Mouse (Mus musculus) kidney, embryonic 16.5 days (tissue): ENCODE results near the gene Eefsec. TPM values are rescaled to one million over a fixed set of nuclear protein-coding genes. Genes with fewer than 3 reads are reported as not detected.

Experiments used
- ATAC-seq: fragments of 200-750 bp; cut with Nextera tagmentation; 2 replicates; pipeline ENCODE4 v1.8.0; 2017; ENCODE audit warnings: moderate TSS enrichment; ENCODE audit not compliant: low FRiP score, low TSS enrichment
- H3K27ac ChIP-seq: fragments of 300-500 bp; sonication (generic); 2 replicates; pipeline ENCODE4 v1.5.1; 2014; ENCODE audit warnings: low read length
- H3K27me3 ChIP-seq: fragments of 300-500 bp; sonication (generic); 2 replicates; pipeline ENCODE4 v1.6.1; 2014; ENCODE audit warnings: low read length, control low read depth, mixed read lengths; ENCODE audit not compliant: insufficient read depth
- H3K36me3 ChIP-seq: fragments of 300-500 bp; sonication (generic); 2 replicates; pipeline ENCODE4 v1.6.1; 2014; ENCODE audit warnings: low read length, control low read depth, mixed read lengths; ENCODE audit not compliant: insufficient read depth
- H3K4me1 ChIP-seq: fragments of 300-500 bp; sonication (generic); 2 replicates; pipeline ENCODE4 v1.6.1; 2014; ENCODE audit warnings: low read length, control low read depth, mixed read lengths; ENCODE audit not compliant: insufficient read depth
- H3K4me2 ChIP-seq: fragments of 300-500 bp; sonication (generic); replicated peaks from 2 replicates; pipeline ENCODE4 v1.6.1; 2014; ENCODE audit warnings: low read depth, low read length
- H3K4me3 ChIP-seq: fragments of 300-500 bp; sonication (generic); 2 replicates; pipeline ENCODE4 v1.5.1; 2014; ENCODE audit warnings: mild to moderate bottlenecking, low read length
- H3K9ac ChIP-seq: fragments of 300-500 bp; sonication (generic); replicated peaks from 2 replicates; pipeline ENCODE4 v1.6.1; 2014; ENCODE audit warnings: low read length
- H3K9me3 ChIP-seq: fragments of 300-500 bp; sonication (generic); 2 replicates; pipeline ENCODE4 v1.6.1; 2016; ENCODE audit warnings: low read length, control low read depth
- WGBS: fragments of 180-500 bp; shearing (Covaris S2); extraction: QIAGEN DNeasy Blood & Tissue Kit; methylation state at CpG from one replicate; pipeline ENCODE4 v1.1.7; 2014; 5-methylcytosine and 5-hydroxymethylcytosine counted together
- polyA plus RNA-seq: library from polyadenylated mRNA; unstranded; fragments of >200 nt; fragmentation: Nextera tagmentation; extraction: Ambion mirVana; gene quantifications from 2 replicates; pipeline ENCODE4 v1.2.1, GENCODE M21; 2015

Gene Eefsec
- polyA plus RNA-seq, 1 experiment from 2014 or later: 36.8 TPM

DNA sequence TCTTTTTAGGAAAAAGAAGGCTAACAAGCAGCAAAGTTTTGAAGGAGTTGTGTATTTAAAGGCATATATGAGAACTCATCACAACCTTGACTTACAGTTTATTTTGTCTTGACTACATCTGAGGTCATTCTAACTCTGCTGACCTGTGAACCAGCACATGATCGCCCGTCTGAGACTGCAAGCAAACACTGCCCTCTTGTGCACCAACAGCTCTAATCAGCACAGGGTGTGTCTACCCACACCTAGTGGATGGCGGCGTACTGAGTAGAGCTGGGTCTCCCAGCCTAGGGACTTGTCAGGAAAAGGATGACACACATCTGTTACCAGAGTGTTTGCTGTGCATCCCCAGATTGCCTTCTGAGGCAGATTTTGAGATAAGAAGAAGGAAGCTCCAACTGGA lies 15.1 kb downstream of the Eefsec start:
- H3K36me3 ChIP-seq: no peaks in the 10 kb centered on the region
- no peak overlapping the region for H3K4me2 ChIP-seq
- H3K9me3 ChIP-seq: no peaks in the 10 kb centered on the region
- H3K4me1 ChIP-seq: peaks cover 6% of the 10 kb centered on the region
- no peak overlapping the region for H3K4me3 ChIP-seq
- no peak overlapping the region for H3K9ac ChIP-seq
- no peak overlapping the region for H3K27ac ChIP-seq
- 10% methylated on average over 4 of the region's 4 CpGs for WGBS
- ATAC-seq: peak; percentile 57; the same call in 1 of the 2 replicates
- H3K27me3 ChIP-seq: no peaks in the 10 kb centered on the region

DNA sequence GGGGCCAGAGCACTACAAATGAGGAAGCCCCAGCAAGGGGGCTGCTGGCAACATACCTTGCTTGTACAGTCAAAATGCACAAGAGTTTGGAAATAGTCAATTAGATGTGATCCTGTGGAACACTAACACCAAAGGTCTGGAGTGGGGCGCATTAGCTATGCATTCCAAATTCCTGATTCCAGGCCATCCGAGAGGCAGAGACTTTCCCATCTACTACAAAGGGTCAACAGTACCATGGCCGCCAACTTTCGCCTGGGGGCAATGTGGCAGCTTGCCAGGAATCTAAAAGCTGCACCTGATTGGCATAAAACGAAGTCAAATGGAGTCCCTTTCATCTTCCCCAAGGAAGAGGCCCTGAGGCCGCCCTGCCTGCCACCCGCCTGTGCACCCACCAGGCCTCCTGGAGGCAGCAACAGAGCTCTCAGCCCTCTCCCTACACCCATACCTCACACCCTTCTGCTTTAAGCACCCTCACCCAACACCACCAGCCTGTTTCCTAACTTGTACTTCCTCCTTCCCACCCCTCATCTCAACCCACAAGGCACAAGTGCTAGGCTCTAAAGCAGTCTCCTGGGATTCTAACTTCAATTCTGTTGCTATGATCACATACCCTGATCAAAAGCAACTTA lies 30.1 kb downstream of the Eefsec start:
- Histone ChIP-seq H3K27ac (peak overlapping the region; percentile 80), H3K4me2 (no peak overlapping the region), H3K36me3 (no peaks in the 10 kb centered on the region), H3K4me1 (peaks cover 9% of the 10 kb centered on the region; the same call in 1 of the 2 replicates), H3K9me3 (no peaks in the 10 kb centered on the region), H3K27me3 (no peaks in the 10 kb centered on the region), H3K9ac (no peak overlapping the region), H3K4me3 (no peak overlapping the region)
- 66% methylated on average over 7 of the region's 7 CpGs for WGBS
- peak; percentile 73 for ATAC-seq

DNA sequence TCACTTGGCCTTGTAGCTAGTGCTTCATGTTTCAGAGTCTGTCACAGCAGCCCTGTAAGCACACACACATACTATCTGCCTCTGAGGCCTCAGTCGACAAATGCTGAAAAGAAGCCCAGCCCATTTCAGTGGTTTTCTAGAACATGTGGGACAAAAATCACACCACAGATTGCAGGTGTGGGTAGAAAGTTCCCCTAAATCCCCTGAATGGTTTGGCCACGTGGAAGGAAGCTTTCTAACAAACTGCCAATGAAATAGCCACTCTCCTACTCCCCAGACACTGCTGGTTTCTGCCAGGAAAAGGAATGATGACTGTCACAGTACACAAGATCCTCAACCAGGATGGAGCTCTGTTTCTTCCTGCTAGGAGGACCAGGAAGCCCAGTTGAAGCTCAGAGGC lies 33.7 kb downstream of the Eefsec start:
- 53% methylated on average over 2 of the region's 2 CpGs for WGBS
- H3K27ac ChIP-seq: no peak overlapping the region
- H3K4me3 ChIP-seq: no peak overlapping the region
- H3K9me3 ChIP-seq: no peaks in the 10 kb centered on the region
- H3K9ac ChIP-seq: no peak overlapping the region
- no peak for ATAC-seq
- peaks cover 18% of the 10 kb centered on the region; the same call in 1 of the 2 replicates for H3K4me1 ChIP-seq
- no peak overlapping the region for H3K4me2 ChIP-seq
- no peaks in the 10 kb centered on the region for H3K36me3 ChIP-seq
- H3K27me3 ChIP-seq: no peaks in the 10 kb centered on the region

DNA sequence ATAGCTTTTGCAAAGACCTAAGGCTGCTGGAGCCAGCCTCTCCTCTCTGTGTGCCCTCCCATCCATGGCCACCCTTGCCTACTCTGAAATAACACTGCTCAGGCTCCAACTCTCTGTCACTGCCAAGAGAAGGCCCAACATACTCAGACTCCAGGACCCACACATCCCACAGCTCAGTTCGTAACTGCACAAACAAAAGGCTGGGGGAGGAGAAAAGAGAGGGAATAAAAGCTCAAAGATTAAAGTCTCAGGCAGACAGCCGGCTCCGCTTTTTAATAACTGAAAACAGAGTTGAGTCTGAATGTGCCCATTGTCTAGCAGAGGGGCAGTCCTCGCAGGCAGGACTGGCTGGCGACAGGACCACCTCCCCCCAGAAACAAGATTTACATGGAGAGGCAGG lies 36.8 kb downstream of the Eefsec start:
- Histone ChIP-seq H3K27ac (peak overlapping the region; percentile 26; the same call in 1 of the 2 replicates), H3K4me3 (no peak overlapping the region), H3K36me3 (no peaks in the 10 kb centered on the region), H3K4me2 (no peak overlapping the region), H3K9me3 (no peaks in the 10 kb centered on the region), H3K9ac (no peak overlapping the region), H3K27me3 (no peaks in the 10 kb centered on the region), H3K4me1 (peaks cover 15% of the 10 kb centered on the region; the same call in 1 of the 2 replicates)
- 38% methylated on average over 5 of the region's 5 CpGs for WGBS
- no peak for ATAC-seq

DNA sequence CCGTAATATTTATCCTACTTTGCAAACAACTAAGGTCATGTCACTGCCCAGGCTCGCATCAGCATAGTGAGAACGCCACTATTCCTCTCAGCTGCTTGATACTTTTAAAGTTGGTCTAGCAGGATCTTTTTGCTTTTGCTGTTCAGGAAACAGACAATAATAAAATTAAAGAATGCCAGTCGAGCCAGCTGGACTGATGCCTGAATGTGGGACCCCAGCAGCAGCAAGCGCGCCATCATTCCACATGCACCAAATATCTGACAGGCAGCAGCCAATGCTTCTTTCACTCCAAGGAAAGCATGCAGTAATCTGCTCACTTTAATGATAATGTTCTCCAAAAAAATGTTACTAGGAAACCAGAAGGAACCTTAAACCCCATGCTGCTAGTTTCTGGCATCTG lies 45.9 kb downstream of the Eefsec start:
- no peaks in the 10 kb centered on the region for H3K27me3 ChIP-seq
- ATAC-seq: no peak
- no peak overlapping the region for H3K4me3 ChIP-seq
- no peak overlapping the region for H3K9ac ChIP-seq
- no peak overlapping the region for H3K27ac ChIP-seq
- H3K36me3 ChIP-seq: no peaks in the 10 kb centered on the region
- H3K4me2 ChIP-seq: no peak overlapping the region
- H3K9me3 ChIP-seq: no peaks in the 10 kb centered on the region
- WGBS: 79% methylated on average over 6 of the region's 6 CpGs
- no peaks in the 10 kb centered on the region for H3K4me1 ChIP-seq

DNA sequence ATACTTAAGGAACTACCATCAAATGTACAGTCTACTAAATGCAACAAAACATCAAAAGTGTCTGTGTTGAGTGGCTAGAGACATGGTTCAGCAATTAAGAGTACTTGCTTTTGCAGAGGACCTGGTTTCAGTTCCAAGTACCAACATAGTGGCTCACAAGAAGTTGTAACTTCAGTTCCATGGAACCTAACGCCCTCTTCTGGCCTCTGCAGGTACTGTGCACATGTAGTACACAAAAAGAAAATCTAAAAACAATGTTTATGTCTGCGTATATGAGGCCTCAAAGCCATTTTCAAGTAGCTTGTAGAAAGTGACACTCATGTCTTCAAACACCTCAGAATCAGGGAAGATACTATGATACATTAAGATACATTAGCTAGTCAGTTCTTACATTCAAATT lies 48.4 kb downstream of the Eefsec start:
- no peak for ATAC-seq
- Histone ChIP-seq H3K27me3 (no peaks in the 10 kb centered on the region), H3K4me2 (no peak overlapping the region), H3K4me3 (no peak overlapping the region), H3K27ac (no peak overlapping the region), H3K9me3 (no peaks in the 10 kb centered on the region), H3K36me3 (no peaks in the 10 kb centered on the region), H3K9ac (no peak overlapping the region), H3K4me1 (no peaks in the 10 kb centered on the region)
- WGBS: 90% methylated on average over 2 of the region's 2 CpGs

DNA sequence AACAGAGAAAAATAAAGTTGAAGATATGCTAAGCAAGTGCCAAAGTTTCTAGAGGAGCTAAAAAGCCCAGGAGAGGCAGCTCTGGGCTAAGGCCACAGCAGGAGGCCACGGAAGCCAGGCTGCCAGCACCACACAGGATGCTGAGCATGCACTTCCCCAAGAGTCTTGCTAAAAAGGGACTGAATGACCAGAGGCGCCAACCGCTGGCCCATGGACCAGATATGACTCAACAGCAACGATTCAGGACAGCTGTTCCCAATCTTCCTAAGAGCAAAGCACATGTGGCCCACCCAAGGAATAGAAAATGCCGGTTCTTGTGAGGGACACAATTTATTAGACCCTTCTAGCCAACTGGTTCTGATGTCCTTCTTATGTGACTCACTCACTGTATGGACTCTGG lies 57.4 kb downstream of the Eefsec start:
- H3K27me3 ChIP-seq: no peaks in the 10 kb centered on the region
- H3K27ac ChIP-seq: peak overlapping the region; percentile 65
- H3K4me2 ChIP-seq: no peak overlapping the region
- no peak overlapping the region for H3K9ac ChIP-seq
- WGBS: 74% methylated on average over 5 of the region's 5 CpGs
- H3K9me3 ChIP-seq: no peaks in the 10 kb centered on the region
- no peak overlapping the region for H3K4me3 ChIP-seq
- no peaks in the 10 kb centered on the region for H3K36me3 ChIP-seq
- peaks cover 9% of the 10 kb centered on the region for H3K4me1 ChIP-seq
- ATAC-seq: peak; percentile 36; the same call in 1 of the 2 replicates

DNA sequence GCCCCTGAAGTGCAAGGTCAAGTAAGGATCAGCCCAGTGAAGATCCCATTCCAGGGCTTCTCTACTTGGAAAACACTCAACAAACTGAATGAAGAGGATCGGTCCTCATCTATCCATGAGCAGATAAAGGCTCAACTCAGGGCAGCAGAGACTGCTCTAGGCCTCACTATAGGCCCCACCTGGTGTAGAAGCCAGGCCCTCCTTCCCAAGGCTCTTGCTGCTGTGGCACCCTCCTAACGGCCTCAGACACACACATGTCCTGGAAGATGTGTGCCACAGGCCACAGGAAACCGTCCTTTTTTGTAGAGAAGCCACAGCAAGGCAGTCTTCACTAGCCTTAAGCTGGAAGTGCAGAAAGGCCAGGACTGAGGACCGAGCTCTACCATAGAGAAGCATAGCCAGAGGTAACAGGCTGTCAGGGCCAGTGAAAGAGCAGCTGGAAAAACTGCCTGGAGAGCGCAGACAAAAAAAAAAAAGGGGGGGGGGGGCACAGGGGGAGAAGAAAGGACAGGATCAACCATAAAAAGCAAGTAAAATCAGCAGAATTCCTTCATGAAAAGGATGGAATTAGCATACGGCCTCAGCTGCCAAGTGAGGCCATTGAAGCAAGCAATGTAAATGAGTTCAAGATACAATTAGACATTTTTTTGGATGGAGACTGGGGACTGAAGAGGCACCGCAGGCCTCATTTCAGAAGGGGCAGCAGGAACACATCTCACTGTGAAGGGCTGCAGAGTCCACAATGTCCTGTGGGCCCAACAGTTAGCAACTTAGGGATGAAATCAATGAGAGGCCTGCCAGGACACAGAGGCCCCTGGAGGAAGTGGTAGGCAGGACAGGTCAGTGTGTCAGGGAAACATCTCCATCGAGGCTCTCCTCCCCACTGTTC lies 58.3 kb downstream of the Eefsec start:
- Histone ChIP-seq H3K27ac (peak overlapping the region; percentile 73), H3K9ac (no peak overlapping the region), H3K4me2 (no peak overlapping the region), H3K9me3 (no peaks in the 10 kb centered on the region), H3K4me1 (peaks cover 9% of the 10 kb centered on the region), H3K36me3 (no peaks in the 10 kb centered on the region), H3K27me3 (no peaks in the 10 kb centered on the region), H3K4me3 (no peak overlapping the region)
- ATAC-seq: peak; percentile 42; the same call in 1 of the 2 replicates
- 67% methylated on average over 8 of the region's 8 CpGs for WGBS

DNA sequence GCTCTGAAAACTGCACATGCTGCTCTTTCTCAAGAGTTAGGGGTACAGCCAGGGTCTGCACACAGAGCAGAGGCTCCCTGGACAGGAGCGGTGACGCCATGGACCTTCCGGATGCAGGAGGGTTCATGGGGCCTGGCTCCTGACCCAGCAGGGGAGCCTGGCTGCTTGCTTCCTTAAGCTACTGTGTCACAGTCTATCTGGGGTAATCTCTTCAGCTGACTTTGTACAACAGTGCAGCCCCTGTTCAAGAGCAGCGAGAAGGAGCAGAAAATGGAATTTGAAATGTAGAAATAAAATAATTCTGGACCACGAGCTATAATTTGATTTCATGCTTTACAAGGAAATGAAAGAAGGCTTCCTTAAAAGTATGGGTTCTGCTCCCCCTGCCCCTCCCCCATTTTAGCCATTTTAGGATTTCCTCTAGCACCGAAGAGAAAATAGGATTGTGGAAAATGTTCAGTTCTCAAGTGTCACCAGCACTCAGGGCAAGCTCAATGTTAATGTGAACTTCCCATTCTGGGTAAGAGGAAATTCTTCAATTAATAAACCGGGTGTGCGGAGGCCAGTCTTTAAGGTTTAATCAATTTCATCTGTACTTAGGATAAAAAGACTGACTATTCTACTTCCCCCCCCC lies 61.8 kb downstream of the Eefsec start:
- Histone ChIP-seq H3K4me2 (no peak overlapping the region), H3K9me3 (no peaks in the 10 kb centered on the region), H3K4me1 (peaks cover 9% of the 10 kb centered on the region), H3K36me3 (no peaks in the 10 kb centered on the region), H3K27ac (no peak overlapping the region), H3K9ac (no peak overlapping the region), H3K4me3 (no peak overlapping the region), H3K27me3 (no peaks in the 10 kb centered on the region)
- 66% methylated on average over 8 of the region's 8 CpGs for WGBS
- no peak for ATAC-seq
